Mouse (Mus musculus): ENCODE data around the gene Dpp8. TPM values are rescaled to one million over a fixed set of nuclear protein-coding genes. Genes with fewer than 3 reads are reported as not detected.

Dpp8 gene
- polyA plus RNA-seq, 1 experiment from 2014 or later: 39.3 TPM

- WGBS: 1% methylated on average over 35 of the region's 36 CpGs
- peak; percentile 67 for ATAC-seq (ENCODE audit: low FRiP score)
- Histone ChIP-seq H3K9me3 (no peaks in the 10 kb centered on the region), H3K27ac (peak overlapping the region; percentile 87), H3K9ac (peak overlapping the region; percentile 92), H3K4me2 (peak overlapping the region; percentile 96), H3K4me1 (replicated peaks) (peaks cover 33% of the 10 kb centered on the region), H3K4me3 (peak overlapping the region; percentile 79), H3K27me3 (no peaks in the 10 kb centered on the region), H3K36me3 (no peaks in the 10 kb centered on the region)
Measured at GRCm38 (mm10) chr9:65102377-65103172, 70.4 kb downstream of the Dpp8 start.

- Histone ChIP-seq H3K4me2 (peak overlapping the region; percentile 96), H3K9ac (peak overlapping the region; percentile 92), H3K4me1 (replicated peaks) (peaks cover 33% of the 10 kb centered on the region), H3K27ac (peak overlapping the region; percentile 87), H3K9me3 (no peaks in the 10 kb centered on the region), H3K36me3 (no peaks in the 10 kb centered on the region), H3K4me3 (peak overlapping the region; percentile 79), H3K27me3 (no peaks in the 10 kb centered on the region)
- no peak for ATAC-seq (ENCODE audit: low FRiP score)
- WGBS: 23% methylated on average over 8 of the region's 8 CpGs
Measured at GRCm38 (mm10) chr9:65103173-65103752, 71.0 kb downstream of the Dpp8 start.

- WGBS: 93% methylated on average over 4 of the region's 4 CpGs
- no peak overlapping the region for H3K9ac ChIP-seq
- no peaks in the 10 kb centered on the region for H3K27me3 ChIP-seq
- H3K27ac ChIP-seq: no peak overlapping the region
- H3K4me3 ChIP-seq: no peak overlapping the region
- no peak overlapping the region for H3K4me2 ChIP-seq
- H3K36me3 ChIP-seq: no peaks in the 10 kb centered on the region
- H3K4me1 ChIP-seq (replicated peaks): peaks cover 45% of the 10 kb centered on the region
- ATAC-seq (ENCODE audit: low FRiP score): no peak
- no peaks in the 10 kb centered on the region for H3K9me3 ChIP-seq
Measured at GRCm38 (mm10) chr9:65106821-65107220, 74.6 kb downstream of the Dpp8 start.

- H3K4me1 ChIP-seq (replicated peaks): peaks cover 35% of the 10 kb centered on the region
- no peaks in the 10 kb centered on the region for H3K36me3 ChIP-seq
- H3K4me2 ChIP-seq: no peak overlapping the region
- WGBS: 85% methylated on average over 1 of the region's 1 CpGs
- no peaks in the 10 kb centered on the region for H3K27me3 ChIP-seq
- no peaks in the 10 kb centered on the region for H3K9me3 ChIP-seq
- H3K4me3 ChIP-seq: no peak overlapping the region
- ATAC-seq (ENCODE audit: low FRiP score): no peak
- H3K27ac ChIP-seq: no peak overlapping the region
- no peak overlapping the region for H3K9ac ChIP-seq
Measured at GRCm38 (mm10) chr9:65107893-65108292, 75.7 kb downstream of the Dpp8 start.

GRCm38 (mm10) chr9:65109132-65110072 lies 77.2 kb downstream of the Dpp8 start:
- Histone ChIP-seq H3K4me1 (replicated peaks) (peaks cover 23% of the 10 kb centered on the region), H3K4me2 (peak overlapping the region; percentile 41), H3K9ac (peak overlapping the region; percentile 63), H3K36me3 (0 out of 2 replicates have a peak, but pooled peaks cover 8% of the 10 kb centered on the region), H3K9me3 (no peaks in the 10 kb centered on the region), H3K27ac (peak overlapping the region; percentile 87), H3K27me3 (no peaks in the 10 kb centered on the region), H3K4me3 (peak overlapping the region; percentile 8; the same call in 1 of the 2 replicates)
- ATAC-seq (ENCODE audit: low FRiP score): peak; percentile 75
- 6% methylated on average over 24 of the region's 24 CpGs for WGBS

GRCm38 (mm10) chr9:65111698-65112097 lies 79.5 kb downstream of the Dpp8 start:
- no peak overlapping the region for H3K4me3 ChIP-seq
- no peaks in the 10 kb centered on the region for H3K9me3 ChIP-seq
- no peak overlapping the region for H3K27ac ChIP-seq
- no peak overlapping the region for H3K4me2 ChIP-seq
- ATAC-seq (ENCODE audit: low FRiP score): no peak
- no peak overlapping the region for H3K9ac ChIP-seq
- peaks cover 23% of the 10 kb centered on the region for H3K4me1 ChIP-seq (replicated peaks)
- 89% methylated on average over 5 of the region's 5 CpGs for WGBS
- no peaks in the 10 kb centered on the region for H3K27me3 ChIP-seq
- peaks cover 12% of the 10 kb centered on the region; the same call in 1 of the 2 replicates for H3K36me3 ChIP-seq

- Histone ChIP-seq H3K4me1 (replicated peaks) (peaks cover 22% of the 10 kb centered on the region), H3K9me3 (no peaks in the 10 kb centered on the region), H3K27me3 (no peaks in the 10 kb centered on the region), H3K27ac (no peak overlapping the region), H3K4me2 (no peak overlapping the region), H3K4me3 (no peak overlapping the region), H3K9ac (no peak overlapping the region), H3K36me3 (peaks cover 21% of the 10 kb centered on the region)
- ATAC-seq (ENCODE audit: low FRiP score): no peak
- 85% methylated on average over 2 of the region's 2 CpGs for WGBS
Measured at GRCm38 (mm10) chr9:65113694-65114093, 81.5 kb downstream of the Dpp8 start.

- Histone ChIP-seq H3K36me3 (peaks cover 25% of the 10 kb centered on the region), H3K27me3 (no peaks in the 10 kb centered on the region), H3K9ac (no peak overlapping the region), H3K4me1 (replicated peaks) (peaks cover 2% of the 10 kb centered on the region; the same call in 1 of the 2 replicates), H3K4me2 (no peak overlapping the region), H3K9me3 (no peaks in the 10 kb centered on the region), H3K27ac (no peak overlapping the region), H3K4me3 (no peak overlapping the region)
- 61% methylated on average over 2 of the region's 2 CpGs for WGBS
- no peak for ATAC-seq (ENCODE audit: low FRiP score)
Measured at GRCm38 (mm10) chr9:65115891-65116290, 83.7 kb downstream of the Dpp8 start.

- Histone ChIP-seq H3K9me3 (no peaks in the 10 kb centered on the region), H3K27me3 (peaks cover 12% of the 10 kb centered on the region), H3K4me2 (no peak overlapping the region), H3K4me3 (no peak overlapping the region), H3K4me1 (replicated peaks) (no peaks in the 10 kb centered on the region; the same call in 1 of the 2 replicates), H3K9ac (no peak overlapping the region), H3K36me3 (peaks cover 25% of the 10 kb centered on the region), H3K27ac (no peak overlapping the region)
- WGBS: 71% methylated on average over 2 of the region's 2 CpGs
- ATAC-seq (ENCODE audit: low FRiP score): no peak
Measured at GRCm38 (mm10) chr9:65117516-65117915, 85.3 kb downstream of the Dpp8 start.

- Histone ChIP-seq H3K27me3 (peaks cover 31% of the 10 kb centered on the region), H3K9ac (no peak overlapping the region), H3K4me3 (no peak overlapping the region), H3K36me3 (peaks cover 20% of the 10 kb centered on the region), H3K4me2 (no peak overlapping the region), H3K27ac (no peak overlapping the region), H3K9me3 (no peaks in the 10 kb centered on the region), H3K4me1 (replicated peaks) (peaks cover 9% of the 10 kb centered on the region)
- 11% methylated on average over 3 of the region's 3 CpGs for WGBS
- no peak for ATAC-seq (ENCODE audit: low FRiP score)
Measured at GRCm38 (mm10) chr9:65120935-65121334, 88.7 kb downstream of the Dpp8 start.

- no peak for ATAC-seq (ENCODE audit: low FRiP score)
- Histone ChIP-seq H3K27ac (no peak overlapping the region), H3K9me3 (no peaks in the 10 kb centered on the region), H3K4me1 (replicated peaks) (peaks cover 9% of the 10 kb centered on the region), H3K4me3 (no peak overlapping the region; the same call in 1 of the 2 replicates), H3K4me2 (no peak overlapping the region), H3K27me3 (peaks cover 31% of the 10 kb centered on the region), H3K9ac (no peak overlapping the region), H3K36me3 (peaks cover 17% of the 10 kb centered on the region)
- WGBS: 21% methylated on average over 18 of the region's 18 CpGs
Measured at GRCm38 (mm10) chr9:65122545-65122944, 90.3 kb downstream of the Dpp8 start.

All from hindbrain, embryonic 13.5 days (tissue).